Mouse (Mus musculus) erythroblast, embryonic 14.5 days (primary cell): ENCODE results near the gene Mrpl35.
A peak's percentile ranks its signal among the peaks of the same experiment; 100 is the strongest.

Experiments
- GATA1 ChIP-seq: IDR thresholded peaks from 2 replicates; pipeline ENCODE4 v1.6.1; 2012; ENCODE audit warnings: low read length, inconsistent platforms, mixed read lengths
- TAL1 ChIP-seq: IDR thresholded peaks from 3 replicates; pipeline ENCODE4 v1.6.1; 2012; ENCODE audit warnings: low read length, inconsistent platforms, mixed read lengths

DNA sequence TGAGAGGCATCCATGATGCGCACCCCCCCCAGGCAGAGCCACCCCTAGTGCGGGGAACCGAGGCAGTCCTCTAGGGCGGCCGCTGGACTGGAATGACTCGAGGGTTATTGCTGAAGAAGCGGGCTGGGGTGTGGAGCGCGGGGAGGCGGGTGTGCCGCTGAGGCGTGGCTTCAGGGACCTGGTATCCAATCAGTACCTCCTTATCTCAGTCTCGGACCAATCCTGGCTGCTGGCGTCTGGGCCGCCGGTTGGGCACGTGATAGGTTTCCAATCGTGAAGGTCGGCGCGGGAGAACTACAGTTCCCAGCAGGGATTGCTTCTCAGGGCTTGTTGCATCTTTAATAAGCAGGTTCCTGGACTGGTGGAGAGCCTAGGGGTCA is 4.8 kb upstream of the Mrpl35 start:
- TF ChIP-seq GATA1: peak; percentile 61; the same call in 1 of the 2 replicates
- TF ChIP-seq TAL1: no peak
